Mouse (Mus musculus) heart, adult 8-10 months (tissue): ENCODE data around the gene Dmrta2. TPM values are rescaled to one million over a fixed set of nuclear protein-coding genes. Genes with fewer than 3 reads are reported as not detected.

Experiments
- DNase-seq: peaks from one replicate; pipeline ENCODE4 v3.0.0; 2022; ENCODE audit warnings: low spot score
- total RNA-seq, 4 experiments: library from RNA; stranded (reverse); gene quantifications; 2 replicates each; pipeline ENCODE4 v1.2.4; 2022

Gene Dmrta2
- total RNA-seq, result under 1 TPM in 1 of 4 experiments, not detected in 3; 0.09 TPM

DNA sequence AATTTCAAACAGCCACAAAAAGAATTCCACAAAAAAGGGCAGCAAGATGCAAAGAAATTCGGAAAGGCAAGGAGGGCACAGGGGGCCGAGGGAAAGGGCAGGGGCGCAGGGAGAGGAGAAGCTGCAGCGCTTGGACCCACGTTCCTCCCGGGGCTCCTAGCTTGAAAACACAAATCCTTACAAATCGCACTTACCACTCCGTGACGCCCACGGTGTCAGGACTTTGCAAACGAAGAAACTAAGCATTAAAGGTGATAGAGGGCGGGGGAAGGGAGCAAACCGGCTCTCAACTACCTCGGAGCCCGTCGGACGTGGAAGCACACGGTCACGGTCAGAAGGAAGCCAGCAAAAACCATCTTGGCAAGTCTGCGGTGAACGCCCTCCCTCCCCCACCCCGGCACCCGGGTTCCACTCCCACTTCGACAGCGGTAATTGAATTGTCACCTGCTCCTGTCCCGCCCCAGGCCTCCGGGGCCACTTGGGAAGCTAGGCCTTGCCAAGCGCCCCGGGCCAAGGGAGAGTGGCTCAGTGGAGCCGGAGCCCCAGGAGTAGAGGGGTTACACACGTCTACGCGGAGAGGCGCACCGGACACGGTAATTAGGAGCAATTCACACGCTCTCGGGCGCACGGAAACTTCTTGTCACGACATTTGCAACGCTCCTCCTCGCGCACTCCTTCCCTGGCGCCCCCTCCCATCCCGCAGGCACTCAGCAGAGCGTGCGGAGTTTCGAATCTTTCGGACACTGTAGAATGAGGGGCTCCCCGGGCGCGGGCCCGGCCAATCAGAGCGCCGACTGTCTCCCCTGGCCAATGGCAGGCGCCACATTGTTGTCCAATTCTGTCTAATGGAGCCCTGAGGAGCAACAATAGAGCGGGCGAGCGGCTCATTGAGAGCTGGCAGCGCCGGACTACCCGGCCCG is at the start of gene Dmrta2:
Gene Dmrta2, plus strand, starts transcription at position 906 of the 920 bp plus-strand sequence.
- no peak for DNase-seq

DNA sequence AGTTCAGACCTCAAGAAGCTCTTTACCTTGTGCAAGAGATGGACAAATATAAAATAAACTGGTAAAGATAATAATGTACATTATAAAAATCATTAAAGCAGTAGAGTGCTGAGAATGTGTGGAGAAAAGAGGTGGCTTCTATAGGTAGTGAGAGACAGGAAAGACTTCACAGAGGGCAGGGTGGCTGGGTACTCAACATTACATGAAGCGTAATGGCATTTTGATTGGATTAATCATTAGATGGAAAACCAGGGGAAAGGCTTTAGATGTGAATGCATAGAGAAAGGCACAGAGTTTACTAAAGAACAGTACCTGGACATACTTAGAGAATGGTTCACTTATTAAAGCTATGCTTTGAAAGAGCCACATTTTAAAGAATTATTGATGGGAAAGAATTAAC is 48.8 kb upstream of the Dmrta2 start:
- no peak for DNase-seq

DNA sequence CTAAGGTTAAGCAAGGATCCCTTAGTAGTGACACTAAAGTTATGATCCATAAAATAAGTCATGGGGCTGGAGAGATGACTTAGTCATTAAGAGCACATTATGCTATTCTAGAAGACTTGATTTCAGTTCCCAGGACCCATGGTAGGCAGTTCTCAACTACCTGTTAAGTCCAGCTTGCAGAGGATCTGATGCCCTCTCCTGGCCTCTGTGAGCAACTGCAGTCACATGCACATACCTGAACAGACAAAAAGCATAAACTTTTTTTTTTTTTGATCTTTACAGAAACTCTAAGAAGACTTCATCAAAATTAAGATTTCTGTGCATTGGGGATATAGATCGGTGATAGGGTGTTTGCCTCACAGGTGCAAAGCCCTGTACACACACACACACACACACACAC is 47.4 kb upstream of the Dmrta2 start:
- DNase-seq, result no peak

DNA sequence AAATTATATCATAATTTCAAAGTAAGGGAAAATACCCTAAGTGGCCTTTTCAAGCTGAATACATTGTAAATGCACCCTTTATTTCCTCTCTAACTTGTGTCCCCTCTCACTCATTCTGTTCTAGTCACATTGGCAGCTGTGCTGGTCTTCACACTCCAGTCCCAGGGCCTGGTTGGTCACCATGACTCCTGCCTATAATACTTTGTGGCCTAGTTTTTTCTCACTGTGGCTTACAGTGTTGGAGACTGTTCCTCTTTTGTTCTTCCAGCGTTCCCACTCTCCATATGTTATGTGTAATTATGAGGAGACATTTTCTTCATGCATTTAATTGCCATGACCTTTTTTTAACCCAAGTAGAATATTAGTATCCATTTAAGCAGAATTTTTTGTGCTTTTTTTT is 46.9 kb upstream of the Dmrta2 start:
- no peak for DNase-seq

DNA sequence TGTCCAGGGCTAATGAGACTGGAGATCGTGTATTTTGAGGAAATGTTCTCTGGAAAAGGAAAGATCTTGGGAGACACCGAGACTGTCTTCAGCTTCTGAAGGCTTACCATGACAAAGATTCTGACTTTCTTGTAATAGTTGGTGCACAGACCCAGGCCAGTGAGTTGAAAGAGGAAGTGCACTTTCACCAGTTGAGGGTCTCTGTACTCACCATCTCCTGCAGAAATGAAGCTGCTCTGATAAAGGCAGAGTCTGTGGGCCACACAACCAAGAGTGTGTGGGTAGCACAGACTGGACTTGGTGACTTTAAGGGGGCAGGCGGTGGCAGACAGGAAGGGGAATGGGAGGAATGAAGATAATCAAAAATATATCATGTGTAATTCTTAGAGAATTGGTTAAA is 41.3 kb upstream of the Dmrta2 start:
- no peak for DNase-seq

DNA sequence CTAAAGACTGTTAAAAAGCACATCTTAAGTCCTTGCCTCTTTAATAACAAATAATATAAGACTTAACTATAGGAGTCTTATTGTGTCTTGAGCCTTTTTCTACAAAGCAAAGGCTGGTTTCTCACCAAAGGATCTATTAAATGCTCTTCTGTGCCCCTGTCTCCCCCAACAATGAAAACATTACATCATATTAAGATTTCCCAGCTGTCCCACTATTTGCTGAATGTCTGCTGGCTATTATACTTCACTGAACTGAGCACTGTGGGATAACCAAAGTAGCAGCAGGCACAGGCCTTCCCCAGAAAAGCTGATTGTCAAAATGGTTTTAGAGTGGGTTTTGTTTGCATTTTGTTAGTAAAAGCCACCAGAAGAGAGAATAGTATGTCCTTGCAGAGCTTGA is 38.6 kb upstream of the Dmrta2 start:
- no peak for DNase-seq

DNA sequence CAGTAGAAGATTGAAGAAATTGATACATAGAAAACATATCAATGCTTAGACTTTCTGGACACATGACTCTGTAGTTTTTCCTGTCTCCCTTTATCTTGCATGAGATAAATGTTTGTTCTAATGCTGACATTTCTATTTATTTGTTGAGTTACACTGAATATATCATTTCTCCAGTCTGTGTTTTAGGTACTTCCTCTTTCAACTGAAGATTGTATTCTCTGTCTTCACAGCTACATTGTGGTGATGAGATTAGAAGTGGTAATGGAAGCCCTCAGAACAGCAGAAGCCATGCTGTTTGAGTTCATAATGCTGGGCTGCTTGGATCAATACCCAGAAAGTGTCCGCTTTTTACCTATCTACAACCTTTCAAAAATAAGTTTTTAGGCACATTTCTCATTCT is 32.3 kb upstream of the Dmrta2 start:
- no peak for DNase-seq

DNA sequence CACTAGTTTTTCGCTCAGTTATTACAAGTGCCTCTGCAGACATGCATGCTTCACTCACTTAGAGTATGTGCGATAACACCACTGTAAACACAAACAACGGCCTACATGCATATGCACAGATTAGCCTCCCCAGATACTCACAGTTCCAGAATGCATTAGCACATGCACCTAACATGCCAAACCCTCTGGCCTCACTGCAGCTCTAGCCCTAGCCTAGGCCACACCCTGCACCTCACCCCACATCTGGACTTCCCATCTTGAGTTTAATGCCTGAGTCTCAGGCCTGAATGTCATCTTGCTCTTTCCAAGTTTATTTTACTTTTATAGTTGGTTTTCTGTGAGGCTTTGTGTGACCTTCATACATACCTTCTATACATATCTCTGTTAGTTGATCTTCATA is 28.5 kb upstream of the Dmrta2 start:
- DNase-seq, result no peak

DNA sequence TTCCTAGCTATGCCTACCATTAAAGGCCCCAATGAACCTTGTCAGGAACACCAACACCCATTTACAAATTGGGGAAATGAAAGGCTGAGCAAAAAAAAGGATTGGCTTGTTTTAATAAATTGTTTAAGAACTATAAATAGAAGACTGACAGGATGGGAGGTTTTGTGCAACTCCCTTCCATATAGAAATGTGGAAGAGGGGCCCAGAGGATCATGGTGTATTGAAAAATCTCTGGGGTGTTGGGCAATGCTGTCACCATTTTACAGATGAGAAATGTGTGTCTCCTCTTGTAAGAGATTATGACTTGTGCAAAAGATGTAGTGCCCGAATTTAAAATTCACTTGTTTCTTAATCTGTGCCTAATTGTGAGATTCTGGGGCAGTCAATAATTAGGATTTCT is 24.3 kb upstream of the Dmrta2 start:
- no peak for DNase-seq

DNA sequence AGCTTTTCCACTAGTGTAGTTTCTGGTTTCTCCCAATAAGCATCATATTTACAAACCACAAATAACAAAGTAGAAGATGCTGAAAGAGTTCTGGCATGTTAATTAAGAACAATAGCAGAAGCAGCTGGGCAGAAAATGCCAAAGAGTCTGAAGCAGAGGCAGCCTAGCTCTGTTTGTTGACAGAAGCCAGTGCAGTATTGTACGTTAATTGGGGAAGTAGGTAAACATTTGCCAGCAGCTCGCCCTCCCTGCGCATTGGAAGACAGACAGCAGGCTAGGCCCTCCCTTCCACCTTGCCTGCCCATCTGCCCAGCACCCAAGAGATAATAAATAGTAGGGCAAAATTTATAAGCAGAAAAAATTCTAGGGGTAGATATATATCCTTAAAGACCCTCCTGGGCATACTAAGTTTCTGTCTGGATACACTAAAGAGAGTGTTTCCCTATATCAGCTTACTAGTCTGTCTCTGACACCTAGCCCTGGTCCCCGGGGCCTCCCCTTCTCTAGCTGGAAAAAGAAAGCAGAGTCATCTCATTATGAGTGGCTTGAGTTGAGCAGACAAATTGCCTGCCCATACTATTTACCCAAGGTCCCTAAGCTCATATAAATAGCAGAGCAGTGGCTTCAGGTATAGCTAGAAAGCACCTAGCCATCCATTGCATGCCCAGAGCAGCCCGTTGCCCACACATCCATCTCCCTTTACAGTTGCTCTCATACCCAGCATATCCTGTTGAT is 17.5 kb upstream of the Dmrta2 start:
- DNase-seq, result no peak

DNA sequence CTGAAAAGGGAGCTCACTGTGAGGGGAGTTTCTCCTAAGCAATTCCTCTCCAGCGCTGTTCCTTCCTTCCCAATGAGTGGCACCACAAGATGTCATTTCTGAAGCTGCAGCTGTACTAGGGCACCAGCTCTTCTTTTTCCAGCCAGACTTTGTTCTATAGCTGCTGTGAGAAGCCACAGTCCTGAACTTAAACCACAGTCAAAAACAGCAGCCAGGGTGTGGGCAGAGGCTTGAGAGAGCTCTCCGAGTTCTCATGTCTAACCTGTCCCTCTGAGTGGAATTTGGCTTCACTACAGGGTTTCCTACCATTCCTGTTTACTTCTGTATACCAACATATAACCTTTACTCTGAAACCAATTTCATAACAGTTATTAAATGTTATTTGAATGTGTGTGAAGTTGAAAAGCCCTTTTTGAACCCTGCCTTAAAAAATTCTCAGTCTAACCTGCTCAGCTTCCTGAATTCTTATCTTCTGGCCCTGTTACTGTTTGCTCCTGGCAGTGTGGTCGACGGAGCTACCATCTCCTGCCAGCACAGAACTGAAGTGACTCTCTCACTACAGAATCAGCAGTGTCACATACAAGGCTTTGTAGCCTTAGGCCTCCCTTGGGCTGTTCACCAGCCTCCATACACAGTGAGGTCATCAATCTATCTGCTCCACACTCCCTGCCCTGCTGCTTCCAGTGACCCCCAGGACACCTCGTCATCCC is 14.1 kb upstream of the Dmrta2 start:
- DNase-seq, result no peak

DNA sequence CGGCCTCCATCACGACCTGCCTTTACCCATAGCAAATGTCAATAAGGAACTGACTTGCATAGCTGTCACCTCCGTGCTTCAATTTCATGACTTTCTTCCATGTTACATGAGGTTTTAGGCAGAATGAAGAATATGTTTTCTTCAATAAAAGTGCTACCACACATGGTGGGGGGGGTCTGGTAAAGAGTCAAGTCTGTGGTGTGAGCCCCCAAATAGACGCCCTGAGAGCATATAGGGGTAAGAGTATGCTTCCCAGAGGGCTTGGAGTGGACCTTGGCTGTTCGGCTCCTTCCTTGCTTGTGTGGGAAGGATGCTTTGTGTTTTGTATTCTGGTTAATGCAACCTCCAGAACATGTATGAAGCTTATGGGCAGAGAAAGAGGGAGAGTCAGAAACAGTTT is 8.3 kb upstream of the Dmrta2 start:
- no peak for DNase-seq

DNA sequence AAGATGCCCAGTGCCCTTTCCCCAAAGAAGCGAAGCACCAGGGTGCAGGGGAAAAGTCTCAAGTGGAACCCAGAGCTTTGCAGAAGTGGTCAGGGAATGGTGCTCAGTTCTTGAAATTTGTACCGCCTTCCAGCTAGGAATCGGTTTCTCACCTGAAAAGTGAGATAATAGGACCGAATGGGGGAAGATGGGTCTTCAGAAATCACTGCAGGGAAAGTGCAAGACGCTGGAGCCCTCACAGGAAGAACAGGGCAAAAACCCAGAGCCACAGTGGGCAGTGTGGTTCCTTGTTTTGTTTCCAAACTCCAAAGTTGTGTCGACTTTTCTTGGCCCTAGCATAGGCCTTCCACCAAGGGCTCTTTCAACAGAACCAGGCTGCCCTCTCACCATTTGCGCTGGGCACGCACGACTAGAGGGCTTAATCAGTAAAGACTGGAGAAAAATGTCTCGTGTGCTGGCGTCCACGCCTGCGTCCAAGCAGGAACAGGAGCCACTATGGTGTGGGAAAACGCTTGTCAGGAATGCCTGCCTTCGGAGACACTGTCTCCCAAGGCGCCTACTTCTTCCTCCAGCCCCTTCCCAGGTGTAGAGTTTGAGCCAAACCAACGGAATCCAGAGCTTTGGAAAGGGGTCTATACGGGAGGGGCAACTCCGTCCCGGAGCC is 3.7 kb upstream of the Dmrta2 start:
- DNase-seq, result no peak

DNA sequence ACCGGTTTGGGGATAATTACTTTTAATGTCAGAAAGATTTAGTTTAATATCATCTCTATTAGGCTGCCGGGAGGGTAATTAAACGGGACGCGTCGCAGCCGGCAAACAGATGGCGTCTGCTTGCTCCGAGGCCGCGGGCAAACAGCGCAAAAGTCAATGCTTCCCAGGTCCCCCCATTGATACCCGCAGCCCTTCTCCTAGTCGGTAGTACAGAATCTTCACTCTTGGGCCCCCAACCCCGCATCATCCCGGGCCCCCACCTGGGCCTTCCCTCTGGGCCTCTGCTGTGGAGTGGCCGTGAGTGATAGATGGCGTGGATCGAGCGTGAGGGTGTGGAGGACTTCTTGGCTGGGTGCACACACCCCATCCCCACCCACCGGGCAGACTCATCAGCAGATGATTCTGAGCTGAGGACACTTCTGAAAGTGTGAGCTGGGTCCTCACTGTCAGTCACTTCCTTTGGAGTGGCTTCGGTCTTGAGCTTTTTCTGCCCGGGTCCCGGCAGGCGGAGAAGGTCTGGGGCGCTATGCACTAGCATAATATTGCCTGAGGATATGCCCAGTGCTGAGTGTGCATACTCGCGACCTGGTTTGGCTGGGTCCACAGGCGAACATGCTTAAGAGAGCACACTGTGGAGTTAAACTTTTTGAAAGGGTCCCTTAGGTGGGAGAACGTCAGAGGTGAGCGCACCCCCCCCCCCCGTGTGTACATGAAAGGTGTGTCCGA is 3.0 kb upstream of the Dmrta2 start:
- DNase-seq, result no peak

DNA sequence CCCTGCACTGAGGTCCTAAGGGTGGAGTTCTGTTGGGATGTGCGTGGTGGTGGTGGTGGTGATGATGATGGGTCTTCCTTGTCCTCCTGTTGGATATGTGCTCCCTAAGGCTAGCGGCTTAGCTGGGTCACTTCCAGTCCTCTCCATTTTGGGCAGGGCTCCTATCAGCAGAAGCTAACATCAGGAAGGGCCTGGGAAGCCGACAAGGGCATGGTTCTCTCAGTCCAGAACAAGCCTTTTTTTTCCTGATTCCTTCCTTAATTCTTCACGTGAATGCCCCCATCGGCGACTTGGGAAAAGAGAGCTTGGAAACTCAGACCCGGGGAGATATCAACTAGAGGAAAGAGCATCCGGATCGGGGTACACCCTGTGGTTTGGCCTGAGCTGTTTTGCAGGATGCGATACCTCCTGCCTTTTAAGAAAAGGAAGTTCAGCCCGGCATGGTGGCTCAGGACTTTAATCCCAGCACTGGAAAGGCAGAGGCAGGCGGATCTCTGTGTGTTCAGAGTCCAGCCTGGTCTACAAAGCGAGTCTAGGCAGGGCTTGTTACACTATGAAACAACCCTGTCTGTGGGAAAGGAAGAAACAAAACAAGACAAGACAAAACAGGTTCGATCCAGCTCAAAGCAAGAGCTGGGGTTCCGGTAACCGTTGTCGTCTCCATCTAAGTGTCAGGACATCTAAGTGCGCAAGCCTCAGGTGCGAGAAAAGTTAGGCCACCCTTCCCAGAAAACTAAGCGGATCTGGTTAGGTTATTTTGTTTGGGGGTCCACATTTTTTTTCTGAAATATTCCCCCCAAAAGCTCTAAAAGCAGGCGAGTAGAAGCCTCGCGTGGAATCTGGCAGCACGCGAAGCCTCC is 2.2 kb upstream of the Dmrta2 start:
- no peak for DNase-seq

DNA sequence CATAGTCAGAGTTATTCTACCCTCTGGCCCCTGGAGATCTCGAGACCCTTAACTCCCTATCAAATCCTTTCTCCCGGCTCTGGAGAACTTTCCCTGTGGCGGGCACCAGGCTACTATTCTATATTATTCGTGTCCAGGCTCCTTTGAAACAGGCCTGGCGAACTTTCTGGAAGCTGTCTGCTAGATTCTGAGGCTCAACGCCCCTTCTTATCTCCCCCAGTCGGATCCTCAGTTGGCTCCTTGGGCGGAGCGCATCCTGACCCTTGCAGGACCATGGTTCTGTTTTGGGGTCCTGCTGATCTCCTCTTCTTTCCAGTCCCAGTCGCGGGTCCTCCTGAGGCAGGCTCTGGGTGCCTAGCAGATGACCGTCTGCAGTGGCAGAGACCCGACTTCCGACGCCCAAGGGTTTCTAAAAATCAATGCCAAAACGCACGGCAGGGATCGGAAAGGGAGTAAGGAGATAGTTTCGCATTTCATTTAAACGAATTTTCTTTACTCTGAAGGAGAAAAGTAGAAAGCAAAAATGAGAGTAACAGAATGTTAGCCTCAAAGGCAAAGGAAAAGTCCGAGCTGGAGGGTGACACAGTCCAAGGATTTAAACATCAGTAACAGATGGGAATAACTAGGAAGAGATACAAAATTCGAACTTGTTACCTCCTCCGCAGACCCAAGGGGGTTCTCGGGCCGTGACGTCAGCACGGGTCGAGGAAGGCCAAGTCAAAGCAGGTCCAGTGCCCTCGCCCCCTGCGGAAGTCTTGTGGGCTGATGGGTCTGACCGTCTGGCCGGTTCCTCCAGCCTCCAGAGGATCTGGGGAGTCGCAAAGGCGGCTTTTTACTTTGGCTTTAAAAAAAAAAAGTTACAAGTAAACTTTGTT is 1.3 kb upstream of the Dmrta2 start:
- DNase-seq, result no peak

DNA sequence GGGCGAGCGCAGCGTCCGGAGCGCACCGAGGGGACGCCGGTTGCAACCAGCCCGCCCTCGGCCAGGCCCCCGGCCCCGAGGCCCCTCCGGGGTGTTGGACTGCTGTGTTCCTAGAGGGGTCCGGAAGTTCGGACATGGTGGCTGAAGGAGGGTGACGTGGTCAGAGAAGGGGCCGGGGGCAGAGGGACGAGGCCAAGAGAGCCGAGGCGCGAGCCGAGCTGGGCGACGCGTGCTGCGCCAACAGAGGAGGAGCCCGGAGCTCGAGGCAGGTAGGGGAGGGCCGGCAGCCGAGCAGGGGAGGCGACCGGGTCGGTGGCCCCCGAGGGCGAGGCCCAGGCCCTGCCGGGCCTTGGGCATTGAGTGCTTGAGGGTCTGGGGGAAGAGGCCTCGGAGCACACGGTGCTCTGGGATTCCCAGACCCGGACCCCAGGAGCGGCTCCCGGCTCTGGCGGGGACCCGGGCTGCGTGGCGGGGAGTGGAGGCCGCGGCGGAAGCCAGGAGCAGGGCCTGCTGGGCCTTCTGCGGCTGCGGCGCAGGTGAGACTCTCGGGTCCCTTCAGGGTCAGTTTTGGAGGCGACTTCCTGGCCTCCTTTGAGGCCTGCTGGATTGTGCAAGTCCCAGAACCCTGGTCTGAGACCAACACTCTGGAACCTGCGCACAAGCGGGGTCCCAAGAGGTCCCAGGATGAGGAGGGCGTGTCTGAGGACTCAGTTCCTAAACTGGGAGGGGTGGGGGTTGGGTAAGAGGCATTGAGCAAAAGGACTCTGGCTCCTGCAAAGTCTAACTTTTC is 410 bp downstream of the Dmrta2 start:
- DNase-seq, result no peak

DNA sequence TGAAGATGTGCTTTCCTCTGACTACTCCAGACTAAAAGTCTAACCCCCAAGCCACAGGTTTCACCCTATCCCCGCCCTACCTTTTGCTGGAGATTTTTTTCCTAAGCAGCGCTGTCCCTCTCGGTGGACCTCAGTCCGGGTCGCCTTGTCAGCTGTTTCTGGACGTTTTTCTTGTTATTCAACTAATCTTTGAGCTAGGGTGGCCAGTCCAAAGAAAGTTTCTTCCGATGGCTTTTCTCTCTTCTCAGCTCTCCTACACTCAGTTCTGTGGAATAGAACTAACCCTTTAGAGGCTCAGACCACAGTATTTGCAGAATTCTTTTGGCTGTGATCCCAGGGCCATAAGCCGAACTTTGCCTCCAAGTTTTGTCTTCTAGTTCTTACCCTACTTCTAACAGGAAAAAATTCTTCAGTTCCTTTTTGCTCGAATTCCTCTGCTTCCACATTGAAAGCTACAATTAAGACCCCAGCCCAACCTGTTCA is 1.0 kb downstream of the Dmrta2 start:
- DNase-seq, result no peak
